Mouse (Mus musculus) gastrocnemius, postnatal 25 days (tissue): ENCODE measurements around the gene Gm3115. TPM values are rescaled to one million over a fixed set of nuclear protein-coding genes. Genes with fewer than 3 reads are reported as not detected.
"Not testable (repeated sequence)": the region's sequence is repeated elsewhere in the genome, so short reads cannot be mapped to it uniquely, and the experiment has no call there.

Experiments used
- DNase-seq: peaks from one replicate; pipeline ENCODE4 v3.0.0; 2022
- long read RNA-seq, 2 experiments: library from polyadenylated mRNA; stranded (forward); transcript quantifications; one replicate each; pipeline ENCODE4 v2.0.0; 2021
- total RNA-seq, 2 experiments: library from RNA; stranded (reverse); gene quantifications; 1 replicate in 1 of 2; 2 replicates in 1 of 2; pipeline ENCODE4 v1.2.3; 2021

Gene Gm3115
- total RNA-seq = under 1 TPM in 1 of 2 experiments, not detected in 1; 0.16 TPM
- long read RNA-seq, experiment 1 = 0 reads
- long read RNA-seq, experiment 2 = 0 reads

GRCm38 (mm10) chr14:4083820-4084219, at the start of gene Gm3115:
Gene Gm3115 (plus strand): TSS chr14:4084120.
- not testable (repeated sequence) for DNase-seq

GRCm38 (mm10) chr14:4110426-4110825, 26.5 kb downstream of the Gm3115 start, which contains the start of gene Gm8108:
Gene Gm8108 (plus strand): TSS chr14:4110526.
- DNase-seq = peak; percentile 27

GRCm38 (mm10) chr14:4141646-4142045, 57.7 kb downstream of the Gm3115 start:
- not testable (repeated sequence) for DNase-seq

Other genes with a start within 250 kb of the Gm3115 start
- gene Gm3033, start 237.9 kb upstream of the Gm3115 start, total RNA-seq = not detected
- gene Gm2916, start 199.9 kb upstream of the Gm3115 start, total RNA-seq = not detected
- gene Gm3029, start 152.4 kb upstream of the Gm3115 start, total RNA-seq = not detected
- not detected for gene Gm3095, start 120.6 kb upstream of the Gm3115 start, total RNA-seq
- not detected for gene Gm3099, start 85.7 kb upstream of the Gm3115 start, total RNA-seq
- gene Gm5796, start 60.2 kb upstream of the Gm3115 start, total RNA-seq = under 1 TPM in 1 of 2 experiments, not detected in 1; 0.54 TPM
- gene Gm8108, start 26.4 kb downstream of the Gm3115 start, total RNA-seq = under 1 TPM in 1 of 2 experiments, not detected in 1; 0.40 TPM
- not detected for gene Gm3127, start 80.9 kb downstream of the Gm3115 start, total RNA-seq
- gene Gm2974, start 98.5 kb downstream of the Gm3115 start, total RNA-seq = not detected
- gene Gm3138, start 165.5 kb downstream of the Gm3115 start, total RNA-seq = not detected
- not detected for gene Gm3149, start 233.2 kb downstream of the Gm3115 start, total RNA-seq